Mouse (Mus musculus) lung, postnatal 0 days (tissue): ENCODE results near the gene Cdc42bpa.

Source experiments
- CTCF ChIP-seq: IDR thresholded peaks from 2 replicates; pipeline ENCODE4 v1.5.1; 2016; ENCODE audit warnings: antibody characterized with exemption, mild to moderate bottlenecking
- EP300 ChIP-seq: IDR thresholded peaks from 2 replicates; pipeline ENCODE4 v1.6.1; 2016; ENCODE audit warnings: antibody characterized with exemption, mild to moderate bottlenecking, control low read depth

DNA sequence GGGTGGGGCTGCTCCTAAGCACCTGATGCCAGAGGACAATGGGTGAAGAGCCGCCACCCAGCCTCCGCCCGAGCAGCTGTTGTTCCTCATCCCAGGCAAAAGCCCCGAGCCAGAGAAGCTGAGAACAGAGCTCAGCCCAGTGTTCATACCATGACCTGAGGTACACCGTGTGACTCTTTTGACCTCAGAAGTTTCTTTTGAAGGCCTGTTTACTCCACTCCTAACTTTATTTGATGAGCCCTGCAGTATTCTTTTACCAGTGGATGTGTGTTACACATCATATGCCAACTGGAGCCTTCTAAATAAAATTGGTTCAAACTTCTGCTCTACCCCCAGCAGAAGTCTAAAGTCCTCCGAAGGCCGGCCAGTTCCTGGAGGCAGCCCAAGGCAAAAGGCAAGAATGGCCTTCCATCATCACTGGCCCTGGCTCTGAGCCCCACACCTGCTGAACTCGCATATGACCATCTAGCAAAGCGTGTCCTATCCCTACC is 250.6 kb downstream of the Cdc42bpa start:
- TF ChIP-seq CTCF (no peak), EP300 (no peak)
